Mouse (Mus musculus) neural tube, embryonic 12.5 days (tissue): ENCODE measurements around the gene Rest. TPM values are rescaled to one million over a fixed set of nuclear protein-coding genes. Genes with fewer than 3 reads are reported as not detected.

ENCODE experiments used
- ATAC-seq: fragments of 200-750 bp; cut with Nextera tagmentation; 2 replicates; pipeline ENCODE4 v1.8.0; 2017; ENCODE audit warnings: low read depth, mild to moderate bottlenecking, moderate TSS enrichment, moderate library complexity; ENCODE audit not compliant: low FRiP score
- H3K27ac ChIP-seq: fragments of 300-500 bp; sonication (generic); 2 replicates; pipeline ENCODE4 v1.5.1; 2016
- H3K27me3 ChIP-seq: fragments of 300-500 bp; sonication (generic); replicated peaks from 2 replicates; pipeline ENCODE4 v1.6.1; 2016; ENCODE audit warnings: mild to moderate bottlenecking
- H3K36me3 ChIP-seq: fragments of 300-500 bp; sonication (generic); 2 replicates; pipeline ENCODE4 v1.6.1; 2016; ENCODE audit warnings: mild to moderate bottlenecking
- H3K4me1 ChIP-seq: fragments of 300-500 bp; sonication (generic); 2 replicates; pipeline ENCODE4 v1.6.1; 2016
- H3K4me2 ChIP-seq: fragments of 300-500 bp; sonication (generic); replicated peaks from 2 replicates; pipeline ENCODE4 v1.6.1; 2016; ENCODE audit warnings: mild to moderate bottlenecking
- H3K4me3 ChIP-seq: fragments of 300-500 bp; sonication (generic); 2 replicates; pipeline ENCODE4 v1.5.1; 2016
- H3K9ac ChIP-seq: fragments of 300-500 bp; sonication (generic); 2 replicates; pipeline ENCODE4 v1.6.1; 2016; ENCODE audit warnings: mild to moderate bottlenecking
- H3K9me3 ChIP-seq: fragments of 300-500 bp; sonication (generic); 2 replicates; pipeline ENCODE4 v1.6.1; 2016; ENCODE audit warnings: mild to moderate bottlenecking
- WGBS: fragments of 180-500 bp; shearing (Covaris S2); methylation state at CpG from one replicate; pipeline ENCODE4 v1.1.7; 2016; 5-methylcytosine and 5-hydroxymethylcytosine counted together
- polyA plus RNA-seq: library from polyadenylated mRNA; unstranded; fragments of >200 nt; fragmentation: Nextera tagmentation; extraction: Ambion mirVana; gene quantifications from 2 replicates; pipeline ENCODE4 v1.2.1, GENCODE M21; 2016

The Rest gene
- polyA plus RNA-seq, 1 experiment from 2014 or later = 18.9 TPM

GRCm38 (mm10) chr5:77250083-77250482 lies 15.2 kb upstream of the Rest start:
- Histone ChIP-seq H3K27me3 (no peaks in the 10 kb centered on the region), H3K27ac (no peak overlapping the region), H3K9ac (no peak overlapping the region), H3K36me3 (no peaks in the 10 kb centered on the region), H3K4me1 (peaks cover 8% of the 10 kb centered on the region), H3K9me3 (no peaks in the 10 kb centered on the region), H3K4me3 (no peak overlapping the region), H3K4me2 (no peak overlapping the region)
- no peak for ATAC-seq
- 66% methylated on average over 9 of the region's 9 CpGs for WGBS

- Histone ChIP-seq H3K27me3 (no peaks in the 10 kb centered on the region), H3K9me3 (no peaks in the 10 kb centered on the region), H3K4me2 (no peak overlapping the region), H3K4me3 (no peak overlapping the region), H3K9ac (no peak overlapping the region), H3K4me1 (no peaks in the 10 kb centered on the region), H3K27ac (no peak overlapping the region), H3K36me3 (no peaks in the 10 kb centered on the region)
- no peak for ATAC-seq
- 29% methylated on average over 5 of the region's 5 CpGs for WGBS
These were observed 13.6 kb upstream of the Rest start for GRCm38 (mm10) chr5:77251656-77252055.

- Histone ChIP-seq H3K27me3 (no peaks in the 10 kb centered on the region), H3K4me2 (no peak overlapping the region), H3K9me3 (no peaks in the 10 kb centered on the region), H3K4me1 (no peaks in the 10 kb centered on the region), H3K36me3 (no peaks in the 10 kb centered on the region), H3K4me3 (no peak overlapping the region), H3K27ac (no peak overlapping the region), H3K9ac (no peak overlapping the region)
- 0 out of 2 replicates have a peak, but pooled peaks have one; percentile 21 for ATAC-seq
- WGBS = 58% methylated on average over 8 of the region's 8 CpGs
These were observed 13.0 kb upstream of the Rest start for GRCm38 (mm10) chr5:77252115-77252827.

GRCm38 (mm10) chr5:77253154-77253553 lies 12.1 kb upstream of the Rest start:
- WGBS = 64% methylated on average over 1 of the region's 1 CpGs
- H3K36me3 ChIP-seq = no peaks in the 10 kb centered on the region

GRCm38 (mm10) chr5:77254402-77254801 lies 10.9 kb upstream of the Rest start:
- no peaks in the 10 kb centered on the region for H3K9me3 ChIP-seq
- H3K4me1 ChIP-seq = no peaks in the 10 kb centered on the region
- no peak overlapping the region for H3K27ac ChIP-seq
- H3K27me3 ChIP-seq = no peaks in the 10 kb centered on the region
- no peak overlapping the region for H3K9ac ChIP-seq
- H3K4me3 ChIP-seq = no peak overlapping the region
- H3K4me2 ChIP-seq = no peak overlapping the region
- ATAC-seq = no peak
- H3K36me3 ChIP-seq = no peaks in the 10 kb centered on the region
- 79% methylated on average over 3 of the region's 3 CpGs for WGBS

More at GRCm38 (mm10) chr5:77253154-77253553, 12.1 kb upstream of the Rest start:
- no peak overlapping the region for H3K4me2 ChIP-seq
- no peak for ATAC-seq
- H3K4me3 ChIP-seq = no peak overlapping the region
- no peak overlapping the region for H3K9ac ChIP-seq
- H3K27ac ChIP-seq = no peak overlapping the region
- H3K4me1 ChIP-seq = no peaks in the 10 kb centered on the region
- H3K27me3 ChIP-seq = no peaks in the 10 kb centered on the region
- no peaks in the 10 kb centered on the region for H3K9me3 ChIP-seq

GRCm38 (mm10) chr5:77257603-77258002 lies 7.7 kb upstream of the Rest start:
- Histone ChIP-seq H3K9ac (no peak overlapping the region), H3K27me3 (no peaks in the 10 kb centered on the region), H3K36me3 (no peaks in the 10 kb centered on the region), H3K4me3 (no peak overlapping the region), H3K4me2 (no peak overlapping the region), H3K9me3 (no peaks in the 10 kb centered on the region), H3K4me1 (peaks cover 4% of the 10 kb centered on the region; the same call in 1 of the 2 replicates), H3K27ac (no peak overlapping the region)
- 78% methylated on average over 3 of the region's 3 CpGs for WGBS
- no peak for ATAC-seq

- Histone ChIP-seq H3K4me3 (no peak overlapping the region), H3K27me3 (no peaks in the 10 kb centered on the region; the same call in 1 of the 2 replicates), H3K9ac (no peak overlapping the region), H3K4me2 (no peak overlapping the region), H3K27ac (no peak overlapping the region), H3K36me3 (no peaks in the 10 kb centered on the region), H3K9me3 (no peaks in the 10 kb centered on the region), H3K4me1 (peaks cover 4% of the 10 kb centered on the region; the same call in 1 of the 2 replicates)
- ATAC-seq = no peak
These were observed 6.0 kb upstream of the Rest start for GRCm38 (mm10) chr5:77259315-77259714.

GRCm38 (mm10) chr5:77260141-77260540 lies 5.2 kb upstream of the Rest start:
- 68% methylated on average over 6 of the region's 6 CpGs for WGBS
- H3K4me2 ChIP-seq = no peak overlapping the region
- no peak overlapping the region for H3K9ac ChIP-seq
- H3K9me3 ChIP-seq = no peaks in the 10 kb centered on the region
- peaks cover 4% of the 10 kb centered on the region; the same call in 1 of the 2 replicates for H3K4me1 ChIP-seq
- H3K4me3 ChIP-seq = no peak overlapping the region
- no peaks in the 10 kb centered on the region for H3K36me3 ChIP-seq
- H3K27ac ChIP-seq = no peak overlapping the region
- H3K27me3 ChIP-seq = no peaks in the 10 kb centered on the region; the same call in 1 of the 2 replicates
- no peak for ATAC-seq

GRCm38 (mm10) chr5:77261137-77261536 lies 4.2 kb upstream of the Rest start:
- Histone ChIP-seq H3K9me3 (no peaks in the 10 kb centered on the region), H3K36me3 (no peaks in the 10 kb centered on the region), H3K4me2 (no peak overlapping the region), H3K4me3 (no peak overlapping the region), H3K4me1 (peaks cover 4% of the 10 kb centered on the region; the same call in 1 of the 2 replicates), H3K27ac (no peak overlapping the region), H3K27me3 (no peaks in the 10 kb centered on the region; the same call in 1 of the 2 replicates), H3K9ac (no peak overlapping the region)
- no peak for ATAC-seq
- WGBS = 81% methylated on average over 4 of the region's 4 CpGs

GRCm38 (mm10) chr5:77262105-77262504 lies 3.2 kb upstream of the Rest start:
- H3K27ac ChIP-seq = no peak overlapping the region
- H3K9ac ChIP-seq = no peak overlapping the region
- WGBS = 30% methylated on average over 5 of the region's 5 CpGs
- H3K27me3 ChIP-seq = no peaks in the 10 kb centered on the region; the same call in 1 of the 2 replicates
- H3K4me3 ChIP-seq = no peak overlapping the region
- peaks cover 4% of the 10 kb centered on the region; the same call in 1 of the 2 replicates for H3K4me1 ChIP-seq
- H3K36me3 ChIP-seq = no peaks in the 10 kb centered on the region
- ATAC-seq = no peak
- H3K9me3 ChIP-seq = no peaks in the 10 kb centered on the region
- no peak overlapping the region for H3K4me2 ChIP-seq

GRCm38 (mm10) chr5:77265671-77266065 lies 377 bp downstream of the Rest start:
- Histone ChIP-seq H3K9ac (peak overlapping the region; percentile 91), H3K36me3 (peaks cover 19% of the 10 kb centered on the region), H3K27me3 (no peaks in the 10 kb centered on the region; the same call in 1 of the 2 replicates), H3K4me1 (peaks cover 4% of the 10 kb centered on the region; the same call in 1 of the 2 replicates), H3K27ac (peak overlapping the region; percentile 83), H3K4me2 (peak overlapping the region; percentile 87), H3K9me3 (no peaks in the 10 kb centered on the region), H3K4me3 (peak overlapping the region; percentile 97)
- peak; percentile 87 for ATAC-seq
- under 1% methylated on average over 48 of the region's 53 CpGs for WGBS

GRCm38 (mm10) chr5:77266066-77266885 lies 985 bp downstream of the Rest start:
- H3K4me2 ChIP-seq = peak overlapping the region; percentile 87
- WGBS = under 1% methylated on average over 79 of the region's 87 CpGs
- H3K27me3 ChIP-seq = no peaks in the 10 kb centered on the region; the same call in 1 of the 2 replicates
- peak; percentile 67 for ATAC-seq
- peak overlapping the region; percentile 97 for H3K4me3 ChIP-seq
- H3K27ac ChIP-seq = peak overlapping the region; percentile 83
- H3K4me1 ChIP-seq = peaks cover 4% of the 10 kb centered on the region; the same call in 1 of the 2 replicates
- H3K36me3 ChIP-seq = peaks cover 22% of the 10 kb centered on the region
- H3K9me3 ChIP-seq = no peaks in the 10 kb centered on the region
- peak overlapping the region; percentile 91 for H3K9ac ChIP-seq
